Mouse (Mus musculus) heart, embryonic 10.5 days (tissue): ENCODE measurements at regions not wholly inside any gene's neighbourhood (a gene's known extent, or its start where the extent isn't known, plus 50 kb on each side); places are given as distances from the start of the nearest gene placed in this dataset.

Source experiments
- DNase-seq: peaks from one replicate; pipeline ENCODE4 v3.0.0-alpha.2; 2017; ENCODE audit warnings: low spot score
- H3K27ac ChIP-seq: fragments of 300-500 bp; sonication (generic); 2 replicates; pipeline ENCODE4 v1.5.1; 2016; ENCODE audit warnings: mild to moderate bottlenecking
- H3K27me3 ChIP-seq: fragments of 300-500 bp; sonication (generic); 2 replicates; pipeline ENCODE4 v1.6.1; 2016; ENCODE audit warnings: mild to moderate bottlenecking; ENCODE audit not compliant: poor library complexity, insufficient read depth, severe bottlenecking
- H3K36me3 ChIP-seq: fragments of 300-500 bp; sonication (generic); 2 replicates; pipeline ENCODE4 v1.6.1; 2016; ENCODE audit warnings: mild to moderate bottlenecking, moderate library complexity
- H3K4me1 ChIP-seq: fragments of 300-500 bp; sonication (generic); 2 replicates; pipeline ENCODE4 v1.6.1; 2016; ENCODE audit warnings: mild to moderate bottlenecking
- H3K4me3 ChIP-seq: fragments of 300-500 bp; sonication (generic); 2 replicates; pipeline ENCODE4 v1.5.1; 2016; ENCODE audit warnings: mild to moderate bottlenecking, moderate library complexity
- H3K9me3 ChIP-seq: fragments of 300-500 bp; sonication (generic); 2 replicates; pipeline ENCODE4 v1.6.1; 2016; ENCODE audit warnings: mild to moderate bottlenecking, moderate library complexity
- WGBS: fragments of 180-500 bp; shearing (Covaris S2); methylation state at CpG from one replicate; pipeline ENCODE4 v1.1.7; 2016; 5-methylcytosine and 5-hydroxymethylcytosine counted together

DNA sequence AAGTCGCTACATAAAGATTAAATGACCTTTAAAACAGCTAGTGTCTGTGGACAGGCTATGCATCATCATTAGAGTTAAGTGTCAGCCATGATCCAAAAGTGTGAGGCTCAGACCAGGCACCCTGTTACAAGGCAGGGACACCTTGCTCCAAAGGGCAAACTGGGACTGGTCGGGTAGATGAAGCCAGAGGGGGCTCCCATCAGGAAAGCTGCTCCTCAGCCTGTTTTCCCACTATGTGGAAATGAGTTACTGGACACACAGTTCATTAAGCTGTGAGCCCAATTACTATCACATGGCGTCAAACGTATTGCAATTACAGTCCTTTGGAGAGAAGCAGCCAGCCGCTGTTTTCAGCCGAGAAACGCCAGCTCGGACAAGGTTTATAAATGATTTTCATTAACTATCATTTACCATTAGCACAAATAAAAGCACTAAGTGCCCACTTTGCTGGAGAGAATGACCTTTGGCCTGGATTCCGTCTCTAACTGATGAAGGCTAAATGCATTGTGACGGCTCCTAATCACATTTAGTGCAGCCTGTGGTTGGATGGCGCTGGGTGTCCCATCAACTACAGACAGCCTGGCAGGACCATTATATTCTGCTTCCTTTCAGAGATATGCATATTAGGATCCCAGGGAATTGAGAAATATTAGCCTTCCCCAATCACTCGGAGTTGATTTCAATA is 203.5 kb upstream of the Azi2 start:
- DNase-seq, result no peak
- Histone ChIP-seq H3K27ac (no peak overlapping the region), H3K9me3 (no peaks in the 10 kb centered on the region), H3K36me3 (no peaks in the 10 kb centered on the region), H3K4me1 (no peaks in the 10 kb centered on the region), H3K4me3 (no peak overlapping the region), H3K27me3 (no peaks in the 10 kb centered on the region)
- 74% methylated on average over 12 of the region's 12 CpGs for WGBS

DNA sequence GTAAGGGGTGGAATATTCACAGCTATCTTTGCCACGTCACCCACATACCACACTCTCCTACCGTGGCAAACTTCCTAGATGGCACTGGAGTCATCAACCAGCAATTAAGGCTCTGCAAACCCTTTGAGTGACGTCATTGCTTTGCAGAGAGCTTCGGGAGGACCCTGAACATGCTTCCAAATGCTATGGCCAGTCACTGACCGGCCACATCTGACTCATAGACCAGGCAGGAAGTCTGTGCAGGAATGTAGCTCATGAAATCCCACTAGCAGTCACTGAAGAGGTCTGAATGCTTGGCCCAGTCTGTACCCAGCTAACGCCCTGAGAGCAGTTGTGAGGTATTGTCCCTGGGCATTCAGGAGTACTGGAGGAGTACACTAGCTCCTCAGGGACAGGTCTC is 203.9 kb upstream of the Rbms3 start:
- no peaks in the 10 kb centered on the region for H3K36me3 ChIP-seq
- H3K9me3 ChIP-seq, result no peaks in the 10 kb centered on the region
- no peak for DNase-seq
- no peak overlapping the region for H3K4me3 ChIP-seq
- H3K27ac ChIP-seq, result no peak overlapping the region
- no peaks in the 10 kb centered on the region for H3K4me1 ChIP-seq
- WGBS, result 68% methylated on average over 6 of the region's 6 CpGs
- H3K27me3 ChIP-seq, result no peaks in the 10 kb centered on the region

DNA sequence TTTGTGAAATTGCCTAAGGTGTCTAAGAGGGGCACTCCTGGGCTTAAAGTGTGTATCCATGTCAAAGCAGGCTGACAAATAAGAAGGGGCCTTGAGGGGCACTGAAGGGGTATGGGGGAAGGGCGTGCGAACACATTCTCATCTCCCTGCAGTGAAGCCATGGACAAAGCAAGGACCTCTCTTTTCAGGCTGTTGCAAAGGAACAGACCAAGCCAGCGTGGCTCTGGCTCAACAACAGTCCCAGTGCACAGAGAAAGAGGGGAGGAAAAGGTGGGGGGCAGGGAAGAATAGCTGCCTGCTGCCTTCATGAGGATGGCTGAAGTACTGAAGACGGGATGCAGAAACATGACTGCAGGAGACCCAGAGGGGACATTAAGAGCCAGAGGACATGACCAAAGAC is 184.9 kb upstream of the Rbms3 start:
- H3K4me1 ChIP-seq, result peaks cover 9% of the 10 kb centered on the region; the same call in 1 of the 2 replicates
- H3K9me3 ChIP-seq, result no peaks in the 10 kb centered on the region
- H3K4me3 ChIP-seq, result no peak overlapping the region
- WGBS, result 64% methylated on average over 4 of the region's 4 CpGs
- H3K36me3 ChIP-seq, result no peaks in the 10 kb centered on the region
- DNase-seq, result no peak
- H3K27me3 ChIP-seq, result no peaks in the 10 kb centered on the region
- no peak overlapping the region for H3K27ac ChIP-seq

DNA sequence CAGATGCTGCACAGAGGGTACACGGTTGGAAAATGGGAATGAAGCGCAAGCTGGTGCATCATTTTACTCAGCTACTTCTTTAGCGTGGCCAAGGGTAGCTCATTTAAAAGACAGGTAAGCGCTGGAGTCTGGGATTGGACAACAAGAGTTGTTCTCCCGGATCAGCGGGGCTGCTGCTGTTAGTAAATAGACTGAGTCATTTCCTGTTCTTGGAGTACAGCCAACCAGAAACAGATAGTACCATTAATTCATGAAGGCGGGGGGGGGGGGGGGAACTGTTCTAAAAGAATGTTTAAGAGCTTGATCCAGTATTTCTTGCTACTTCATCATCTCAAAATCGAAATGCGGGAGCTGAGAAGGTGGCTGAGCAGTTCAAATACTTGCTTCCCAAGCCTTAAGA is 183.5 kb upstream of the Rbms3 start:
- Histone ChIP-seq H3K4me1 (peaks cover 9% of the 10 kb centered on the region; the same call in 1 of the 2 replicates), H3K9me3 (no peaks in the 10 kb centered on the region), H3K36me3 (no peaks in the 10 kb centered on the region), H3K27me3 (no peaks in the 10 kb centered on the region), H3K27ac (no peak overlapping the region), H3K4me3 (no peak overlapping the region)
- DNase-seq, result no peak
- whole genome bisulfite sequencing, result 80% methylated on average over 9 of the region's 9 CpGs

DNA sequence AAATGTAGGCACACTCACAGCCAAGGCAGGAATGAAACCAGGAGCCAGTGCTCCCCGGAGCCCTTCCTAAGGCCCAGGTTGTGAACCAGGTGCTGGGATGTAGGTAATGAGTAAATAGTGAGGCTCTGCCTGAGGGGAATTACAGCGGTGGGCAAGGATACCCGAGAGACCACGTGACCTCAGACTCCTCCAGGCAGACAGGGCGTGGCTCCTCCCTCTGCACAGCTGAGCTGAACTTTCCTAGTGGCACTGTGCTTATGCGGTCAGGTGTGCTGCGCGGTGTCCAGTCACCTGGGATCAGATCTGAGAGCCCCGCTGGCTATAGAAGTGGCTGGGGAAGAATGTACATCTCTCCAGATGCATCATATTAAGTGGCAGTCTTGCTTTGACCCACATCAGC is 176.1 kb upstream of the Rbms3 start:
- whole genome bisulfite sequencing, result 74% methylated on average over 9 of the region's 9 CpGs
- H3K4me3 ChIP-seq, result no peak overlapping the region
- no peaks in the 10 kb centered on the region for H3K27me3 ChIP-seq
- no peaks in the 10 kb centered on the region for H3K36me3 ChIP-seq
- no peaks in the 10 kb centered on the region for H3K4me1 ChIP-seq
- H3K9me3 ChIP-seq, result no peaks in the 10 kb centered on the region
- no peak overlapping the region for H3K27ac ChIP-seq
- no peak for DNase-seq

DNA sequence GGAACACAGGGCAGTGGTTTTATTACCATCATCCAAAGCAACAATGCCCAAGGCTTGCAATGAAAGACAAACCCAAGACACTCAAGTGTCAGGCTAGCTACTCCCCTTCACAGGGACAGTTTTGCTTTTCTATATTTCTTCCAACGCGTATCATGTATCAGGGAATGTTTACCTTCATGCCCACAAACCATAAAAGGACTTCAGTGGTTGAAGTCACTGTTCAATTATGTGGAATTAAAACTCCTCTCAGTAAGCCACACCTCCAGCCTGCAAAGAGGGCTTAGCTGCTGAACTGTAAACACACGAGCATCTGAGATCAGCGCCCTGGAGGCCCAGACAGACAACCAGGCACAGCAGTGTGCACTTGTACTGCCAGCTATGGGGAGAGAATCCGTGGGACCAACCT is 154.5 kb upstream of the Rbms3 start:
- Histone ChIP-seq H3K9me3 (no peaks in the 10 kb centered on the region), H3K4me3 (no peak overlapping the region), H3K27ac (no peak overlapping the region), H3K27me3 (no peaks in the 10 kb centered on the region), H3K36me3 (no peaks in the 10 kb centered on the region), H3K4me1 (no peaks in the 10 kb centered on the region)
- DNase-seq, result no peak
- 74% methylated on average over 5 of the region's 5 CpGs for WGBS

GRCm38 (mm10) chr9:117754651-117755050 is 124.9 kb upstream of the Rbms3 start:
- no peak for DNase-seq
- H3K27ac ChIP-seq, result no peak overlapping the region
- no peaks in the 10 kb centered on the region for H3K9me3 ChIP-seq
- H3K4me1 ChIP-seq, result no peaks in the 10 kb centered on the region
- H3K36me3 ChIP-seq, result no peaks in the 10 kb centered on the region
- H3K27me3 ChIP-seq, result no peaks in the 10 kb centered on the region
- H3K4me3 ChIP-seq, result no peak overlapping the region
- WGBS, result 89% methylated on average over 6 of the region's 6 CpGs

GRCm38 (mm10) chr9:117753466-117753865 is 123.8 kb upstream of the Rbms3 start:
- no peaks in the 10 kb centered on the region for H3K36me3 ChIP-seq
- no peaks in the 10 kb centered on the region for H3K4me1 ChIP-seq
- 72% methylated on average over 3 of the region's 3 CpGs for WGBS

DNA sequence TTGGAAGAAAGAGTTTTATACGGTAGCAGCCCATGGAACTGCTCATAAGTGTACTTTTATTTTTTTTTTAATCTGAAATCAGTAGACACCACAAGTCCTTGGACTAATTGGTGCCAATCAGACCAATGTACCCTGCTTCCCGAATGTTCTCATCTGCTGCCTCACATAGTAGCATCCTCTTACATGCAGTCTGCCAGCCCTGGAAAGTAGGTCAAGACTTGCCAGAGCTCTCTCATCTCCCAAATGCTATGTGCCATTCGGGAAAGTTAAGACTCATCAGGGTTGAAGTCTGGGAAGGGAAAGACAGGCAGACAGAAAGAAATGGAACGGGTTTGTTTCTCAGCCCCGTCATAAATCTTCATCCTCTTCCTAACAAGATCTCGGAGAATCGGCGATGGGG is 115.2 kb upstream of the Rbms3 start:
- no peak overlapping the region for H3K27ac ChIP-seq
- WGBS, result 91% methylated on average over 8 of the region's 8 CpGs

More at GRCm38 (mm10) chr9:117753466-117753865, 123.8 kb upstream of the Rbms3 start:
- Histone ChIP-seq H3K9me3 (no peaks in the 10 kb centered on the region), H3K27ac (no peak overlapping the region), H3K27me3 (no peaks in the 10 kb centered on the region), H3K4me3 (no peak overlapping the region)
- no peak for DNase-seq

GRCm38 (mm10) chr9:117729366-117729765 is 99.7 kb upstream of the Rbms3 start:
- no peak for DNase-seq
- WGBS, result 76% methylated on average over 6 of the region's 6 CpGs

More for the DNA sequence above, 115.2 kb upstream of the Rbms3 start:
- H3K36me3 ChIP-seq, result no peaks in the 10 kb centered on the region
- no peaks in the 10 kb centered on the region for H3K4me1 ChIP-seq
- no peak overlapping the region for H3K4me3 ChIP-seq
- H3K27me3 ChIP-seq, result no peaks in the 10 kb centered on the region
- no peaks in the 10 kb centered on the region for H3K9me3 ChIP-seq
- DNase-seq, result no peak

GRCm38 (mm10) chr9:117720161-117720598 is 90.5 kb upstream of the Rbms3 start:
- peaks cover 2% of the 10 kb centered on the region; the same call in 1 of the 2 replicates for H3K4me1 ChIP-seq
- no peaks in the 10 kb centered on the region for H3K27me3 ChIP-seq
- no peaks in the 10 kb centered on the region for H3K9me3 ChIP-seq
- no peak overlapping the region for H3K4me3 ChIP-seq
- H3K36me3 ChIP-seq, result no peaks in the 10 kb centered on the region
- H3K27ac ChIP-seq, result no peak overlapping the region
- 82% methylated on average over 7 of the region's 7 CpGs for WGBS
- DNase-seq, result no peak

More at GRCm38 (mm10) chr9:117729366-117729765, 99.7 kb upstream of the Rbms3 start:
- Histone ChIP-seq H3K9me3 (peaks cover 3% of the 10 kb centered on the region; the same call in 1 of the 2 replicates), H3K27ac (no peak overlapping the region), H3K36me3 (no peaks in the 10 kb centered on the region), H3K27me3 (no peaks in the 10 kb centered on the region), H3K4me3 (no peak overlapping the region), H3K4me1 (no peaks in the 10 kb centered on the region)

DNA sequence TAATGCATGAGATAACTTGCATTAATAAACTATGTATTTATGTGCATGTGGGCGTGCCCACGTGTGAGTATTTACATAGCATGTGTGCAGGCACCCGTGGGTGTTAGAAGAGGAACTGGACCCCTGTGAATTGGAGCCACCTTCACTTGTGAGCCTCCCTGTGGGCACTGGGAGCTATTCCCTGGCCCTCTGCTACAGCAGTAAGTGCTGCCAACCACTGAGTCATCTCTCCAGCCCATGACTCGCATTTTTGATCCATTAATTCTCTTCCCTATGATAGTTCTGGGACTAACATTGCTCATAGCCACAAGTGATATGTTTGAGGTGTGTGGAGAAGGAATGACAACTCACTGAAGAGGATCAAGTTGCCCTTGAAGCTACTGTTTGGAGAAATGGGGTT is 87.6 kb upstream of the Rbms3 start:
- no peaks in the 10 kb centered on the region for H3K27me3 ChIP-seq
- no peak overlapping the region for H3K4me3 ChIP-seq
- no peak for DNase-seq
- H3K9me3 ChIP-seq, result no peaks in the 10 kb centered on the region
- H3K27ac ChIP-seq, result no peak overlapping the region
- 77% methylated on average over 4 of the region's 4 CpGs for WGBS
- H3K36me3 ChIP-seq, result no peaks in the 10 kb centered on the region
- peaks cover 6% of the 10 kb centered on the region; the same call in 1 of the 2 replicates for H3K4me1 ChIP-seq

DNA sequence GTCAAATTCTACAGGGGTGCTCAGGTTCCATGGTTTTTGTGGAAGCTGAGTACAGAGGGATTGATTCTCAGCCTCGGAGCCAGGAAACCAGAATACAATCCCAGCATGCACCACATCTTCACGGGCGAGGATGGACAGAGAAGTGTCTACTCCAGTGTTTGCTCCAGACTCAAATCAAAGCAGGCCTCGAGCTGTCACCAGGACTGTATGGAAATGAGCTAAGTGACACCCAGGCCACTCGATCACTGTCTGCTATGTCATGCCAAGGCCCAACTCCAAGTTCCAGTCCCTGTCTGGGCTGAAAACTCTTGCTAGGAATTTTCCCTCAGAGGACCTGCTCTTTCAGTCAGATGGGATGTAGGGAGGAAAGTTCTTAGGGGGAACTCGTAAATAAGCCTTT is 86.8 kb upstream of the Rbms3 start:
- Histone ChIP-seq H3K4me3 (no peak overlapping the region), H3K4me1 (peaks cover 6% of the 10 kb centered on the region; the same call in 1 of the 2 replicates), H3K36me3 (no peaks in the 10 kb centered on the region), H3K27me3 (no peaks in the 10 kb centered on the region), H3K9me3 (no peaks in the 10 kb centered on the region), H3K27ac (no peak overlapping the region)
- WGBS, result 81% methylated on average over 6 of the region's 6 CpGs
- no peak for DNase-seq
